In genomic region chr7:16944808-16945315, GRCm38 (mm10) we compare ENCODE assay signal across 7 mouse cellular contexts. TPM values are rescaled to one million over a fixed set of nuclear protein-coding genes. Genes with fewer than 3 reads are reported as not detected.
DNase-seq lines count a peak whose midpoint lies in the region; ATAC-seq lines count a peak whose summit lies in the region.

No protein-coding gene starts in this region.

- 2% methylated on average over 22 of the region's 22 CpGs for WGBS in lung, embryonic 15.5 days
- WGBS in embryonic facial prominence, embryonic 15.5 days: 1% methylated on average over 22 of the region's 22 CpGs
- 3% methylated on average over 22 of the region's 22 CpGs for WGBS in intestine, embryonic 14.5 days
- WGBS in neural tube, embryonic 14.5 days: under 1% methylated on average over 22 of the region's 22 CpGs

- peaks cover 62% of the 10 kb centered on the region for H3K4me1 ChIP-seq in lung, embryonic 15.5 days
- peaks cover 65% of the 10 kb centered on the region for H3K4me1 ChIP-seq in embryonic facial prominence, embryonic 15.5 days
- peaks cover 49% of the 10 kb centered on the region for H3K4me1 ChIP-seq in intestine, embryonic 14.5 days (replicated peaks; ENCODE audit: control insufficient read depth, insufficient read depth, low read length)
- H3K4me1 ChIP-seq in neural tube, embryonic 14.5 days (ENCODE audit: control insufficient read depth, insufficient read depth, low read length): peaks cover 41% of the 10 kb centered on the region

- DNase-seq in lung, postnatal 25 days (ENCODE audit: low spot score): no peak
- DNase-seq in intestine, embryonic 14.5 days (ENCODE audit: low spot score): no peak
- no peak for DNase-seq in spleen, postnatal 4 days (ENCODE audit: low spot score in 2 of 2)
- no peak for DNase-seq in layer of hippocampus, postnatal 25 days (ENCODE audit: extremely low spot score in 1 of 2, low spot score in 1 of 2)

- no peaks in the 10 kb centered on the region for H3K36me3 ChIP-seq in lung, embryonic 15.5 days
- no peaks in the 10 kb centered on the region for H3K36me3 ChIP-seq in embryonic facial prominence, embryonic 15.5 days
- H3K36me3 ChIP-seq in intestine, embryonic 14.5 days (ENCODE audit: control insufficient read depth, insufficient read depth, low read length): no peaks in the 10 kb centered on the region
- no peaks in the 10 kb centered on the region for H3K36me3 ChIP-seq in neural tube, embryonic 14.5 days (ENCODE audit: control insufficient read depth, insufficient read depth, low read length)

- ATAC-seq in lung, embryonic 15.5 days (ENCODE audit: borderline replicate concordance, extremely low read depth, low FRiP score, low TSS enrichment): peak; percentile 12
- ATAC-seq in embryonic facial prominence, embryonic 15.5 days (ENCODE audit: insufficient number of reproducible peaks, low FRiP score, low TSS enrichment, low read depth): peak; percentile 12; the same call in 1 of the 2 replicates
- ATAC-seq in intestine, embryonic 14.5 days (replicated peaks; ENCODE audit: low FRiP score, low TSS enrichment, low read depth): peak; percentile 6
- no peak; the same call in 1 of the 2 replicates for ATAC-seq in neural tube, embryonic 14.5 days (ENCODE audit: low read depth)

- peak overlapping the region; percentile 84 for H3K4me2 ChIP-seq in lung, embryonic 15.5 days
- peak overlapping the region; percentile 81 for H3K4me2 ChIP-seq in embryonic facial prominence, embryonic 15.5 days (replicated peaks)
- H3K4me2 ChIP-seq in intestine, embryonic 14.5 days (ENCODE audit: low read length): peak overlapping the region; percentile 74
- H3K4me2 ChIP-seq in neural tube, embryonic 14.5 days (ENCODE audit: low read depth, low read length): peak overlapping the region; percentile 98

- no peak overlapping the region for H3K27ac ChIP-seq in lung, embryonic 15.5 days
- H3K27ac ChIP-seq in embryonic facial prominence, embryonic 15.5 days (replicated peaks): peak overlapping the region; percentile 65; the same call in 1 of the 2 replicates
- no peak overlapping the region for H3K27ac ChIP-seq in intestine, embryonic 14.5 days (ENCODE audit: low read depth)
- H3K27ac ChIP-seq in neural tube, embryonic 14.5 days (ENCODE audit: low read depth, low read length): peak overlapping the region; percentile 94

- peaks cover 50% of the 10 kb centered on the region for H3K27me3 ChIP-seq in lung, embryonic 15.5 days
- peaks cover 43% of the 10 kb centered on the region for H3K27me3 ChIP-seq in embryonic facial prominence, embryonic 15.5 days
- H3K27me3 ChIP-seq in intestine, embryonic 14.5 days (replicated peaks; ENCODE audit: control insufficient read depth, insufficient read depth, low read length): peaks cover 49% of the 10 kb centered on the region
- no peaks in the 10 kb centered on the region for H3K27me3 ChIP-seq in neural tube, embryonic 14.5 days (ENCODE audit: control insufficient read depth, insufficient read depth, low read length)

- no peaks in the 10 kb centered on the region for H3K9me3 ChIP-seq in lung, embryonic 15.5 days
- no peaks in the 10 kb centered on the region for H3K9me3 ChIP-seq in embryonic facial prominence, embryonic 15.5 days (replicated peaks)
- no peaks in the 10 kb centered on the region for H3K9me3 ChIP-seq in intestine, embryonic 14.5 days (ENCODE audit: control insufficient read depth, low read length)
- H3K9me3 ChIP-seq in neural tube, embryonic 14.5 days (ENCODE audit: control insufficient read depth, low read length): no peaks in the 10 kb centered on the region

- peak overlapping the region; percentile 55 for H3K9ac ChIP-seq in lung, embryonic 15.5 days
- peak overlapping the region; percentile 69 for H3K9ac ChIP-seq in embryonic facial prominence, embryonic 15.5 days
- H3K9ac ChIP-seq in intestine, embryonic 14.5 days (ENCODE audit: low read length): peak overlapping the region; percentile 49
- H3K9ac ChIP-seq in neural tube, embryonic 14.5 days (replicated peaks; ENCODE audit: low read depth, low read length): peak overlapping the region; percentile 86

- peak overlapping the region; percentile 51 for H3K4me3 ChIP-seq in lung, embryonic 15.5 days
- H3K4me3 ChIP-seq in embryonic facial prominence, embryonic 15.5 days (replicated peaks): peak overlapping the region; percentile 57
- H3K4me3 ChIP-seq in intestine, embryonic 14.5 days (ENCODE audit: low read depth, low read length): peak overlapping the region; percentile 49
- H3K4me3 ChIP-seq in neural tube, embryonic 14.5 days (ENCODE audit: low read depth, low read length): peak overlapping the region; percentile 75

RNA-seq across cellular contexts. Expression of gene Pnmal2, which starts 0.4 kb away (rescaled TPM):
- 6.2 and 6.6 TPM in 2 replicates for polyA plus RNA-seq in lung, embryonic 15.5 days (2015; fragmentation: Nextera tagmentation; extraction: Ambion mirVana)
- 22.4 and 26.0 TPM in 2 replicates for polyA plus RNA-seq in embryonic facial prominence, embryonic 15.5 days (2015; fragmentation: Nextera tagmentation; extraction: Ambion mirVana)
- 4.1 and 5.3 TPM in 2 replicates for polyA plus RNA-seq in intestine, embryonic 14.5 days (2014; fragmentation: Nextera tagmentation; extraction: Ambion mirVana)
- polyA plus RNA-seq in neural tube, embryonic 14.5 days (2014; fragmentation: Nextera tagmentation; extraction: Ambion mirVana): 68.1 and 92.1 TPM in 2 replicates
- 100 to 1,000 TPM; 320 to 337 TPM for total RNA-seq in layer of hippocampus, postnatal 25 days (2021)

RNA-seq across cellular contexts. Expression of gene Pnmal1, which starts 14.6 kb away (rescaled TPM):
- polyA plus RNA-seq in lung, embryonic 15.5 days (2015; fragmentation: Nextera tagmentation; extraction: Ambion mirVana): 0.11 and 0.36 TPM in 2 replicates
- 1.8 and 2.9 TPM in 2 replicates for polyA plus RNA-seq in embryonic facial prominence, embryonic 15.5 days (2015; fragmentation: Nextera tagmentation; extraction: Ambion mirVana)
- polyA plus RNA-seq in intestine, embryonic 14.5 days (2014; fragmentation: Nextera tagmentation; extraction: Ambion mirVana): 3.7 and 4.1 TPM in 2 replicates
- polyA plus RNA-seq in neural tube, embryonic 14.5 days (2014; fragmentation: Nextera tagmentation; extraction: Ambion mirVana): 60.1 and 60.7 TPM in 2 replicates
- 100 to 1,000 TPM; 104 to 117 TPM for total RNA-seq in layer of hippocampus, postnatal 25 days (2021)

RNA-seq across cellular contexts. Expression of gene Calm3, which starts 20.9 kb away (rescaled TPM):
- polyA plus RNA-seq in lung, embryonic 15.5 days (2015; fragmentation: Nextera tagmentation; extraction: Ambion mirVana): 101 and 104 TPM in 2 replicates
- polyA plus RNA-seq in embryonic facial prominence, embryonic 15.5 days (2015; fragmentation: Nextera tagmentation; extraction: Ambion mirVana): 117 and 138 TPM in 2 replicates
- polyA plus RNA-seq in intestine, embryonic 14.5 days (2014; fragmentation: Nextera tagmentation; extraction: Ambion mirVana): 184 and 190 TPM in 2 replicates
- polyA plus RNA-seq in neural tube, embryonic 14.5 days (2014; fragmentation: Nextera tagmentation; extraction: Ambion mirVana): 412 and 503 TPM in 2 replicates
- 1,000 to 10,000 TPM; 2,256 to 2,439 TPM for total RNA-seq in layer of hippocampus, postnatal 25 days (2021)

RNA-seq across cellular contexts. Expression of gene Gm42372, which starts 38.0 kb away (rescaled TPM):
- polyA plus RNA-seq in lung, embryonic 15.5 days (2015; fragmentation: Nextera tagmentation; extraction: Ambion mirVana): 0.16 and 0.17 TPM in 2 replicates
- polyA plus RNA-seq in embryonic facial prominence, embryonic 15.5 days (2015; fragmentation: Nextera tagmentation; extraction: Ambion mirVana): 0.28 and 0.32 TPM in 2 replicates
- polyA plus RNA-seq in intestine, embryonic 14.5 days (2014; fragmentation: Nextera tagmentation; extraction: Ambion mirVana): 0.51 and 0.62 TPM in 2 replicates
- 7.4 and 10.1 TPM in 2 replicates for polyA plus RNA-seq in neural tube, embryonic 14.5 days (2014; fragmentation: Nextera tagmentation; extraction: Ambion mirVana)
- 10 to 100 TPM; 52.6 to 53.6 TPM for total RNA-seq in layer of hippocampus, postnatal 25 days (2021)

RNA-seq across cellular contexts. Expression of gene Ptgir, which starts 38.6 kb away (rescaled TPM):
- 2.0 and 2.4 TPM in 2 replicates for polyA plus RNA-seq in lung, embryonic 15.5 days (2015; fragmentation: Nextera tagmentation; extraction: Ambion mirVana)
- 2.5 and 3.1 TPM in 2 replicates for polyA plus RNA-seq in embryonic facial prominence, embryonic 15.5 days (2015; fragmentation: Nextera tagmentation; extraction: Ambion mirVana)
- polyA plus RNA-seq in intestine, embryonic 14.5 days (2014; fragmentation: Nextera tagmentation; extraction: Ambion mirVana): 2.2 and 2.3 TPM in 2 replicates
- 1.2 TPM in 1 of 2 replicates, not detected in the other for polyA plus RNA-seq in neural tube, embryonic 14.5 days (2014; fragmentation: Nextera tagmentation; extraction: Ambion mirVana)
- under 1 TPM in 1 of 2 experiments, not detected in 1; 0.09 TPM for total RNA-seq in layer of hippocampus, postnatal 25 days (2021)

Comparison
In these comparisons a context has a peak if more than half of its experiments do, and no peak if none do; other contexts are left out.
1. H3K27ac ChIP-seq: peak in embryonic facial prominence, embryonic 15.5 days (single experiment) and neural tube, embryonic 14.5 days (single experiment); none in lung, embryonic 15.5 days (single experiment) and intestine, embryonic 14.5 days (single experiment).
2. RNA of gene Pnmal1, which starts 14.6 kb away (polyA plus RNA-seq): 60.1 to 60.7 TPM in neural tube, embryonic 14.5 days; 3.7 to 4.1 TPM in intestine, embryonic 14.5 days, 1.8 to 2.9 TPM in embryonic facial prominence, embryonic 15.5 days and 0.11 to 0.36 TPM in lung, embryonic 15.5 days; every median in the first group is over 10 times any median in the second.
3. Peak in every context shown above with its lines, with median percentiles within 50 percentile points of each other: H3K4me2 ChIP-seq, H3K4me3 ChIP-seq and H3K9ac ChIP-seq.